20 mouse cellular contexts compared by ENCODE assay signal in genomic region chr17:77648946-77649345, GRCm38 (mm10).
DNase-seq lines count a peak whose midpoint lies in the region; ATAC-seq and TF ChIP-seq lines count a peak whose summit lies in the region.
"Had no signal": no experiment of that assay in that cellular context is flagged by ENCODE, and none has a peak within 500 bp of the region (broad histone marks: within the 10 kb centered on the region; RNA-seq: fewer than 3 reads in every experiment).

No protein-coding gene starts in this region.

- H3K36me3 ChIP-seq in forebrain, embryonic 14.5 days (ENCODE audit: control insufficient read depth, insufficient read depth, low read length), result no peaks in the 10 kb centered on the region
- H3K36me3 ChIP-seq in forebrain, embryonic 12.5 days (replicated peaks), result no peaks in the 10 kb centered on the region
- no peaks in the 10 kb centered on the region for H3K36me3 ChIP-seq in forebrain, embryonic 16.5 days (ENCODE audit: control insufficient read depth, insufficient read depth)
- H3K36me3 ChIP-seq: embryonic facial prominence, embryonic 15.5 days; heart, embryonic 10.5 days; hindbrain, embryonic 15.5 days had no signal

- H3K9ac ChIP-seq in forebrain, embryonic 14.5 days (ENCODE audit: low read length), result no peak overlapping the region
- H3K9ac ChIP-seq in forebrain, embryonic 12.5 days, result no peak overlapping the region
- no peak overlapping the region for H3K9ac ChIP-seq in forebrain, embryonic 16.5 days (replicated peaks; ENCODE audit: low read depth, low read length)
- H3K9ac ChIP-seq: embryonic facial prominence, embryonic 15.5 days; hindbrain, embryonic 15.5 days had no signal

- TF ChIP-seq CTCF in layer of hippocampus, adult 2 months (conservative IDR thresholded peaks at IDR 0.05), result no peak

- H3K27ac ChIP-seq in forebrain, embryonic 14.5 days (ENCODE audit: low read depth, low read length), result no peak overlapping the region
- H3K27ac ChIP-seq in forebrain, embryonic 12.5 days, result no peak overlapping the region
- H3K27ac ChIP-seq in layer of hippocampus, adult 2 months, result peak overlapping the region; percentile 71
- H3K27ac ChIP-seq in forebrain, embryonic 16.5 days (ENCODE audit: low read length), result peak overlapping the region; percentile 48; the same call in 1 of the 2 replicates
- H3K27ac ChIP-seq: embryonic facial prominence, embryonic 15.5 days; heart, embryonic 10.5 days; hindbrain, embryonic 15.5 days had no signal

- DNase-seq in forebrain, embryonic 14.5 days (ENCODE audit: low spot score), result peak; percentile 47
- DNase-seq in layer of hippocampus, adult 2 months (ENCODE audit: low spot score in 2 of 2), result peak in 1 of 2 experiments; percentile 14
- DNase-seq in layer of hippocampus, adult 9-10 months (ENCODE audit: low spot score), result no peak
- DNase-seq in brain, adult 2 months (ENCODE audit: low read depth, low spot score), result peak; percentile 41
- DNase-seq in kidney, adult 11 months, result no peak
- DNase-seq in cerebellum, adult 8-10 months, result no peak
- DNase-seq: adrenal gland, postnatal 10 days; cerebellum, adult 2 months; cerebellum, postnatal 14 days; embryo, embryonic 11 days; gastrocnemius, postnatal 10 days; heart, adult 18-20 months; heart, postnatal 10 days had no signal

- no peak overlapping the region for H3K4me2 ChIP-seq in forebrain, embryonic 14.5 days (ENCODE audit: low read length)
- H3K4me2 ChIP-seq in forebrain, embryonic 12.5 days, result no peak overlapping the region
- no peak overlapping the region for H3K4me2 ChIP-seq in forebrain, embryonic 16.5 days (ENCODE audit: low read length)
- H3K4me2 ChIP-seq: embryonic facial prominence, embryonic 15.5 days; hindbrain, embryonic 15.5 days had no signal

- H3K4me1 ChIP-seq in forebrain, embryonic 14.5 days (ENCODE audit: control insufficient read depth, insufficient read depth, low read length), result no peaks in the 10 kb centered on the region
- H3K4me1 ChIP-seq in forebrain, embryonic 12.5 days, result no peaks in the 10 kb centered on the region
- H3K4me1 ChIP-seq in forebrain, embryonic 16.5 days (replicated peaks; ENCODE audit: control insufficient read depth, insufficient read depth, low read length), result no peaks in the 10 kb centered on the region
- H3K4me1 ChIP-seq: embryonic facial prominence, embryonic 15.5 days; heart, embryonic 10.5 days; hindbrain, embryonic 15.5 days had no signal

- no peak overlapping the region for H3K4me3 ChIP-seq in forebrain, embryonic 14.5 days (ENCODE audit: low read depth, low read length)
- H3K4me3 ChIP-seq in forebrain, embryonic 12.5 days (replicated peaks), result no peak overlapping the region
- H3K4me3 ChIP-seq in layer of hippocampus, adult 2 months, result no peak overlapping the region
- H3K4me3 ChIP-seq in forebrain, embryonic 16.5 days (replicated peaks; ENCODE audit: low read length), result no peak overlapping the region
- H3K4me3 ChIP-seq: embryonic facial prominence, embryonic 15.5 days; erythroblast, embryonic 14.5 days; heart, embryonic 10.5 days; hindbrain, embryonic 15.5 days had no signal

- WGBS in forebrain, embryonic 14.5 days, result 87% methylated on average over 3 of the region's 3 CpGs
- WGBS in forebrain, embryonic 12.5 days, result 88% methylated on average over 3 of the region's 3 CpGs
- WGBS in forebrain, embryonic 16.5 days, result 74% methylated on average over 3 of the region's 3 CpGs

- no peaks in the 10 kb centered on the region for H3K9me3 ChIP-seq in forebrain, embryonic 14.5 days (replicated peaks; ENCODE audit: control insufficient read depth, low read length)
- no peaks in the 10 kb centered on the region for H3K9me3 ChIP-seq in forebrain, embryonic 12.5 days
- H3K9me3 ChIP-seq in forebrain, embryonic 16.5 days (ENCODE audit: control insufficient read depth, low read length), result no peaks in the 10 kb centered on the region
- H3K9me3 ChIP-seq: embryonic facial prominence, embryonic 15.5 days; heart, embryonic 10.5 days; hindbrain, embryonic 15.5 days had no signal

- no peaks in the 10 kb centered on the region for H3K27me3 ChIP-seq in forebrain, embryonic 14.5 days (replicated peaks; ENCODE audit: control insufficient read depth, insufficient read depth, low read length)
- H3K27me3 ChIP-seq in forebrain, embryonic 12.5 days, result no peaks in the 10 kb centered on the region
- no peaks in the 10 kb centered on the region for H3K27me3 ChIP-seq in forebrain, embryonic 16.5 days (replicated peaks; ENCODE audit: control insufficient read depth, insufficient read depth, low read length)
- H3K27me3 ChIP-seq: embryonic facial prominence, embryonic 15.5 days; hindbrain, embryonic 15.5 days had no signal

- no peak; the same call in 1 of the 2 replicates for ATAC-seq in forebrain, embryonic 14.5 days
- no peak for ATAC-seq in forebrain, embryonic 12.5 days (ENCODE audit: low FRiP score)
- peak; percentile 84 for ATAC-seq in forebrain, embryonic 16.5 days
- ATAC-seq: intestine, embryonic 16.5 days had no signal

Comparison
In these comparisons a context has a peak if more than half of its experiments do, and no peak if none do; other contexts are left out.
1. H3K27ac ChIP-seq: peak in layer of hippocampus, adult 2 months (single experiment) and forebrain, embryonic 16.5 days (single experiment); none in forebrain, embryonic 14.5 days (single experiment) and forebrain, embryonic 12.5 days (single experiment).
2. DNase-seq: peak in forebrain, embryonic 14.5 days (single experiment) and brain, adult 2 months (single experiment); none in layer of hippocampus, adult 9-10 months (single experiment), kidney, adult 11 months (single experiment) and cerebellum, adult 8-10 months (single experiment).